Mouse (Mus musculus): ENCODE measurements around the gene Cd79b.

Gene Cd79b

GRCm38 (mm10) chr11:106273811-106274210, 40.8 kb downstream of the Cd79b start:
- no peak for DNase-seq (ENCODE audit: low spot score)

DNA sequence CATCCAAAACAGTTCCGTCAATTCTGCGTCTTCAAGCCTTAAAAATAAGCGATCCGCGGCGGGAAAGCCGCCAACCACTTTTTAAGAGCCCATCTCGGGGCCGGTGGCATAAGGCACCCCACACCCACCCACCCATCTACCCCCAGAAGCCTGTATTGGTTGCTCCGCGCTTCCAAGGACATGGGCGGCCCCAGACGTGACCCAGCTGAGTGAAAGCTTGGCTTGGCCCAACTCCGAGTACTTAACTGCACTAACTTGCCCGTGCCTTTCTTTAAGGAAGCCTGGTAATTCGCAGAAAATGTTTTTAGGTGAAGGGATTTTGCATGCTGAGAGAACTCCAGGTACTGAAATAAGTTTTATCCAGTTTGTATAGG, 41.3 kb downstream of the Cd79b start:
- no peak for DNase-seq (ENCODE audit: low spot score)

GRCm38 (mm10) chr11:106272644-106273310, 41.8 kb downstream of the Cd79b start, which contains the start of gene Smarcd2:
TSS of gene Smarcd2 (minus strand) at chr11:106272972.
- DNase-seq (ENCODE audit: low spot score), result peak; percentile 99

DNA sequence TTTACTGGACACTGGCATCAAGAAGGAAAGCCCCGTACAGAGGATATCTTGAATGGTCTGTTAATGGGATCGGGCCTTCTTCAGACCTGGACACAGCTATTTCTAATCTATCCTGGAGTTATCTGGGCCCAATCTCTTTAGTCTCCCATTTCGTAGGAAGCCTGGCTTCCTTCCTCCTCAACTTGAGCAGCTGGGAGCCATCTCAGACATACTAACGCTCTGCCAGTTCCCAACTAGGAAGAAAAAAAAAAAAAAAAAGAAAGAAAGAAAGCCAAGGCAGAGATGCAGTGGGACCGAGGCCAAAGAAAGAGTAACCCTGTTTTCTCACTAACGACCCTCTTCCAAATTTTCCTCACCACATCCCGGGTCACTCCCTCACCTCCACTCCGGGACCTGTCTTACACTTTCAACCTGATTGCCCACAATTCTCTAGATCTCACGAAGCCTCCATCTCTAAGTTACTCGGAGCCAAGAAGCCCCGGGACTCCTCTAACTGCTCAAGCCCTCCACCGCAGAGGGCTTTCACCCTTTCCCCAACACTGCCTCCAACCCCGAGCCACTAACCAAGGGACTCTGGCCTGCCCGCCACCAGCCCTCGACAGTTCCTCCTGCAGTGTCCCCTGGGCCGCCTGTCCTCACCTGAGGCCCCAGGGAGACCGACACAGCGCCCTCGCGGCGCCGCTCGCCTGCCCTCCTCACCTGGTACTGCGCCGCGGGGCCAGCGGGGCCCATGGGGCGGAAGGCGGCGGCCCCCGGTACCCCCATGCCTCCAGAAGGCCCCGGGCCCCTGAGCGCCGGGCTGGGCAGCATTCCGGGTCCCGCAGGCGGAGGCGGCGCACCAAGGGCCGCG, 42.5 kb downstream of the Cd79b start:
- peak; percentile 45 for DNase-seq (ENCODE audit: low spot score)

GRCm38 (mm10) chr11:106271131-106271793, 43.3 kb downstream of the Cd79b start:
- peak; percentile 41 for DNase-seq (ENCODE audit: low spot score)

DNA sequence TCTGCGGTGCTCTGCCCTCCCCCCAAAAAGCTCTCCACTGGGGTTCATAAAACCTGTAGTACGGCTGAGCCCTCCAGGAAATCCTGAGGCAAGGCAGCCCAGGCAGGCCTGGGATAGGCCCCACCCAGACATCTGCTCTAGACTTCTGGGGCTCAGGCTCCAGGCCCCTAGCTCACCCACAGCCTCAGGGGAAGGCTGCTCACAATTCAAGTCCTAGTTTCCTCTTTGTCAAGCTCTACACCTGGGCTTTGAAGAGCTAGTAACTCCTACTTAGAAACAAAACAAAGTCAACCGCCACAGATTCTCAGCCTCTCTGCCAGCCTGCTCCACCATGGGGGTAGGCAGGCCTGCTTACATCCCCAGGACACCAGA, 45.5 kb downstream of the Cd79b start:
- peak; percentile 38 for DNase-seq (ENCODE audit: low spot score)

GRCm38 (mm10) chr11:106268326-106269059, 46.1 kb downstream of the Cd79b start:
- peak; percentile 92 for DNase-seq (ENCODE audit: low spot score)

GRCm38 (mm10) chr11:106267871-106268270, 46.7 kb downstream of the Cd79b start:
- DNase-seq (ENCODE audit: low spot score), result no peak

GRCm38 (mm10) chr11:106267311-106267852, 47.2 kb downstream of the Cd79b start:
- no peak for DNase-seq (ENCODE audit: low spot score)

DNA sequence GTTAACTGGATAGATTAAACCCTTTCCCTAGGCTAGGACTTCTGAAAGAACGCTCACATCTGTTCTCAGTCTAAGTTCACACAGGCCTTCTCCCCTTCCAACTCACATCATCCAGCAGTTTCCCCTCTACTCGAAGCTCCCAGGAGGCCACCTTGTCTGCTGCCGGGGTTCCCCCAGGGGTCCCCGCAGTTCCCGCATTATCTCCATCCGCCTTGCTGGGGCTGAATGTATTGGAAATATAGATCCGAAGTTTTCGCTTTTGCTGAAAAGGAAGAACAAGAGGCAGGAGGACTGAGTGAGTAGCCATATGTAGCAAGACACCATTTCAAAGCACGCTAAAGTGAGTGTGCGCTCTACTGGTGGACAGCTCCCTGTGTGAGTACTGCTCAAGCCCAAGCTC, 48.1 kb downstream of the Cd79b start:
- no peak for DNase-seq (ENCODE audit: low spot score)

GRCm38 (mm10) chr11:106265570-106265969, 49.0 kb downstream of the Cd79b start:
- no peak for DNase-seq (ENCODE audit: low spot score)

DNA sequence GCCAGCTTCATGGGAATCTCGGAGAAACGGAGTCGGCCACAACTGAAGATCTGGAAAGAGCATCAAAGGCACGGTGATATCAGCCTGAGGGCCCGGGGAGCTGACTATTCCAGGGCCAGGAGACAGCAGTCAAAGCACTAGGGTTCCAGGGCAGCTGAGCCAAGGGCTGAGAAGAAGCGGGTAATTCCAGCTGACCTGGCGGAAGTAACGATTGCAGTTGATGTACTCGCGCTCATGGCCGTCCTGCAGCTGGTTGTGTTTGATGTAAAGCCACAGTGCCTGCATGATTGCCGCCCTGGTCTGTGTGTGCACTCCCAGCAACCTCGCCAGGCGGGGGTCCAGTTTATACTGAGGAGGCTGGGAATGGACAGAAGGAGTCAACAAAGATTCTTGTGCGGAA, 49.6 kb downstream of the Cd79b start:
- no peak for DNase-seq (ENCODE audit: low spot score)

DNA sequence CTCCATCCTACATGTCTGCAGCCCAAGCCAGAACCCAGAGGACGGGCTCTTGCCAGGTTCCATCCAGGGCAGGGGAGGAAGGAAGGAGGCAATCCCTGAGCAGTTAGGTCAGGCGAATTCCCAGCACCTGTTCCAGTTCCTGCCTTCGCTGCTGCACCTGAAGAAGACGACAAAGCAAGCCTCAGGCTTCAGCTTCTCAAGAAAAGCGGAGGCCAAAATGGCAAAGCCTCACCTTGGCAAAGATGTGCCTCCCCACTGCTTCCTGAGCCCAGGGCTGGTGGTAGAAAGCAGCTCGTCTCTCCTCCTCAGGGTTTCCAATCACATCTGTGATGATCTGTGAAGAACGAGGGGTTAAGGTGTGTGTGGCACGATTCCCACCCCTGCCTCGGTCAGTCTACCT, 50.6 kb downstream of the Cd79b start:
- no peak for DNase-seq (ENCODE audit: low spot score)

All from adipocyte (in vitro differentiated cells).